Mouse (Mus musculus): ENCODE results near the gene Ggnbp2. TPM values are rescaled to one million over a fixed set of nuclear protein-coding genes. Genes with fewer than 3 reads are reported as not detected.

Ggnbp2 gene
- total RNA-seq, 4 experiments from 2014 or later, result 76.1 to 91.6 (median 86.8) TPM

- DNase-seq, result no peak
Measured at GRCm38 (mm10) chr11:84822487-84822886, 48.1 kb downstream of the Ggnbp2 start.

- DNase-seq, result no peak
Measured at GRCm38 (mm10) chr11:84821131-84821770, 49.4 kb downstream of the Ggnbp2 start.

GRCm38 (mm10) chr11:84818961-84819692 lies 51.5 kb downstream of the Ggnbp2 start, which contains the start of gene Mrm1:
TSS of gene Mrm1 (minus strand) at chr11:84819515.
- DNase-seq, result peak; percentile 98

GRCm38 (mm10) chr11:84818085-84818960 lies 52.3 kb downstream of the Ggnbp2 start:
- DNase-seq, result peak; percentile 81

- DNase-seq, result no peak
Measured at GRCm38 (mm10) chr11:84817362-84817761, 53.3 kb downstream of the Ggnbp2 start.

GRCm38 (mm10) chr11:84813724-84814510 lies 56.7 kb downstream of the Ggnbp2 start:
- DNase-seq, result peak; percentile 49

GRCm38 (mm10) chr11:84804373-84804772 lies 66.2 kb downstream of the Ggnbp2 start:
- no peak for DNase-seq

- DNase-seq, result no peak
Measured at GRCm38 (mm10) chr11:84797627-84798353, 72.8 kb downstream of the Ggnbp2 start.

GRCm38 (mm10) chr11:84797026-84797425 lies 73.6 kb downstream of the Ggnbp2 start:
- DNase-seq, result no peak

- DNase-seq, result no peak
Measured at GRCm38 (mm10) chr11:84794496-84795113, 76.0 kb downstream of the Ggnbp2 start.

- DNase-seq, result no peak
Measured at GRCm38 (mm10) chr11:84793545-84793944, 77.1 kb downstream of the Ggnbp2 start.

GRCm38 (mm10) chr11:84790383-84790782 lies 80.2 kb downstream of the Ggnbp2 start:
- DNase-seq, result no peak

Small RNA genes within 50 kb of the gene (microRNA-seq; reads per million reads assigned to microRNA genes)
- 0 reads per million in 2 experiments for gene Gm23564

Other genes starting within 250 kb of the Ggnbp2 start
- gene Mrm1, start 51.3 kb downstream of the Ggnbp2 start, total RNA-seq (2022), result 10 to 100 TPM; 21.6 to 24.4 (median 22.9) TPM
- 10 to 100 TPM; 45.7 to 58.0 (median 50.5) TPM for gene Dhrs11, start 41.8 kb downstream of the Ggnbp2 start, total RNA-seq (2022)
- 10 to 100 TPM; 10.3 to 16.5 (median 14.3) TPM for gene Myo19, start 9.3 kb upstream of the Ggnbp2 start, total RNA-seq (2022)
- gene Pigw, start 9.5 kb upstream of the Ggnbp2 start, total RNA-seq (2022), result 10 to 100 TPM in 2 of 4 experiments, 1 to 10 TPM in 2; 8.4 to 11.1 (median 9.8) TPM
- gene Znhit3, start 45.5 kb upstream of the Ggnbp2 start, total RNA-seq (2022), result 10 to 100 TPM in 3 of 4 experiments, 1 to 10 TPM in 1; 9.0 to 17.7 (median 15.3) TPM
- gene Car4, start 87.0 kb upstream of the Ggnbp2 start, total RNA-seq (2022), result 1 to 10 TPM; 1.5 to 3.5 (median 2.3) TPM